Mouse (Mus musculus): Measurements from ENCODE around the gene Emc4. TPM values are rescaled to one million over a fixed set of nuclear protein-coding genes. Genes with fewer than 3 reads are reported as not detected.

Gene Emc4
- polyA plus RNA-seq (2012; rRNA removed), result 133 and 158 TPM in 2 replicates

DNA sequence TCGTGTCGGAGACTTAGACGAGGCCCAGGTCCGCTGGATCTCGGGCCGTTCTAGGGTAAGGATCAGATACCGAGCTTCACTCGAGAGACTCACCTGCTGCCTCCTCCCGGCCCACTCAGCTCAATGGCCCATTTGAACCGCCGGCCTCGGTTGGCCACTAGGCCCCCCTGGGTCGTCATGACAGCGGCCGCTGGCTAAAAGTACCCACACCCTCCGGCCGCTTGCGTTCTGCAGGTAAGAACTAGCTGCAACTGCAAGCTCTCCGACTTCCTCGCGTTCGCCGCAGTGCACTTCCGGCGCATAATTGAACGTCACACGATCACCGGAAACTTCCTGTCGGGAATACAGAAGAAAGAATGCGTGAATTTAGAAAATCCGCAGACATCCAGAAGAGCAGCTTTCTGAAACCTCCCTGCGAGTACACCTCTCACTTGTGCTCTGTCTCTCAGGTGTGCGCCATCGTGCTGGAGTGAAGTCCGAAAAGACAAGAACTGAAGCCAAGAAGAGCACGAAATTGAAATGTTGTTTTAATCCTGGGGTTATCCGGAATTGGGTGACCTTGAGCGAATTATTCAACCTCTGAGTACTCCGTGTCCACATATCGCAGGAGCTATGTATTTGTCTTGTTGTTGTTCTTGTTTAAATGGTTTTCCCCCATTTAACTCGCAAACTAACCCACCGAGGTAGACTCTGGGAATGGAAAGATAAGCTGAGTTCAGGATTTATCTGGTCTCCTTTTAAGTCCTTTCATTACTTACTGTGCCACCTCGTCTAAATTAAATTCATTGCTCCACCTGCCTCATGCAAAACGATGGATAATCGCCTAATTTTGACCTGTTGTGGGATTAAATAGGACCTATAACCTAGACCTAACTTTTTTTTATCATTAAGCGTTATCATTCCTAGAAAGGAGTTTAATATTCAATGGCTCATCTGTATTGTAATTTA lies at the start of gene Emc4:
Gene Emc4, minus strand, starts transcription at position 302 of the 948 bp plus-strand sequence.
- no peak for DNase-seq (ENCODE audit: low read depth)

DNA sequence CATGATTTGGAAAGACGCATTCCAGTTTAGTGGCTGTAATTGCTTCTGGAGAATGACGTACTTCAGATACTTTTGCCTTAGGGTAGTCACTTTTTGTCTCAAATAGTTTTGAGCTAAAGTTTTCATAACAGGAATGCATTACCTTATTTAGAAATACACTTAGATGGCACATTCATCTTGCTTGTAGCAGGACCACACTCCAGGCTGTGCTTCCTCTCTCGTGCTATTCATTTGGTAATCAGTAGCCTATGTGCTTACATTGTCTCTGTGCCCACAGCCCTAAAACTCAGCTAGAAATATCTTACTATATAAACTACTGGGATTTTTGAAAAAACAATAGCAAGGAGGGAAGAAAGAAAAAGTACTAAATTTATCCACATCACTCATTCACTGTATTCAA lies 39.2 kb upstream of the Emc4 start:
- no peak for DNase-seq (ENCODE audit: low read depth)

DNA sequence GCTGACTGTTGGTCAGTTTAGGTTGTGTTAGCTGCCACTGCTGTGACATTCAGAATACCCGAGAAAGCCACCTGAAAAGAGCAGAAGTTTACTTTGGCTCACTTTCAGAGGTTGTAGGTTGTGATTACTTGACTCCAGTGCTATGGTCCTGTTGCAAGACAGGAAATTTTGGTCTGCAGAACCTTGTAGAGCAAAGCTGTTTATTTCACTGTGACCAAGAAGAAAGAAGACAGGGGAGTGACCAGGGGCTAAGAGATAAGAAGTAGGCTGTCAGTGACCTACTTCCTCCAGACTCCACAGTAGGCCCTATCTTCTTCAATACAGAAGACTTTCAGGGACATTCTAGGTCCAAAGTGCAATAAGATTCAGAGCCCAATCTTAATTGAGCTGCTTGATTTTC lies 28.8 kb upstream of the Emc4 start:
- no peak for DNase-seq (ENCODE audit: low read depth)

DNA sequence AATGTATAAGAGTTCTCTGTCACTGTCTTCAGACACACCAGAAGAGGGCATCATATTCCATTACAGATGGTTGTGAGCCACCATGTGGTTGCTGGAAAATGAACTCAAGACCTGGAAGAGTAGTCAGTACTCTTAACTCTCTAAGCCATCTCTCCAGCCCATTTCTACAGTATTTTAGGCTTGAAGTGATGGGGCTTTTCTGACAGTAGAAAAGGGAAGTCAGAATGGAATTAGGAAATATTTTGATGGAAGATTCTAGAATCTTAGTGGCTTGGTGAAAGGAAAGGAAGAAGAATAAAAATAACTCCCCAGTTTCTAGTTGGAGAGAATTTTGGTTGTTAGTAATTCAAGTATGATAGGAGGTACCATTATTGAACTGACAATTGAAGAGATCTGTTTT lies 26.1 kb upstream of the Emc4 start:
- no peak for DNase-seq (ENCODE audit: low read depth)

DNA sequence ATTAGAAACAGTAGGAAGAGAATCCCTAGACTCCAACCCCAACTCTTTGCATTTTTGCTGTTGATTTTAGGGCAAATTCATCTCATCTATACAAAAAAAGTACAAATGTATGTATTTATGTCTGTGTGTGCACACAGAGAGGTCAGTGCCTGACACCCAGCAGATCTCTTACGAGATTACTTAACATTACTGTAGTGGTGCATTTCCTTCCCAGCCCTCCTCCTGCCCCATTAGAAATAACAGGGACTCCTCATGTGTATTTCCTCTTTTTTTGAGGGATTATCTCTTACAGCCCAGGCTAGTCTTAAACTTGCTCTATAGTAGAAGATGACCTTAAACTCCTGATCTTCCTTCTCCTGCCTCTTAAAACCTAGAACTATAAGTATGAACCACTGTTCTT lies 24.9 kb upstream of the Emc4 start:
- no peak for DNase-seq (ENCODE audit: low read depth)

DNA sequence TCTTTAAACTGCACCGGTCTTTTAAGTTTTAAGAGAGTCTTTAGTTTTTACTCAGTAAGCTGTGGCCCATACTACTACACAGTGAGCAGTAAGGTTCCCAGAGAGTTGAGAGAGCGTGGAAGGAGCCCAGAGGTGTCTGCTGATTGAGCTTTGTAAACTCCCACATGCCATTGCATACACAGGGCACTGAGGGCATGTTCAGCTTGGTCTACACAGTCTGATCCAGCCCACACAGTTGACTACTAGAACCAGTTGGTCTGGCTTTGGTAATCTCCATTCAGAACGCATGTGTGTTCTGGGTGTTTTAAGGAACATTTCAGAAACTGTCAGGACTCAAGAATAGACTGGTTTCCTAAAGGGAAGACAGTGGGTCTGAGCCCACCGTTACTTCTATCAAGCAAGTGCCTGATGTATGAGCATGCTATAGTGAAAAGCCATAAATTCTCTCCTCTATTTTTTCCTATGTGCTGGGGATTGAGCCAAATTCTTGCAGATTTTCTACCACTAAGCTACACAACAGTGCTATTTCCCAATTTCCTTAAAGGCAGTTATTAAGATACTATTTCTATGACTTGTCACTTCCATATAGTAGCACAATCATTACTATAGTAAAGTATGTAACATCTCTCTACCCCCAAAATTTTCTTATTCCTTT lies 23.6 kb upstream of the Emc4 start:
- DNase-seq (ENCODE audit: low read depth), result peak; percentile 96

DNA sequence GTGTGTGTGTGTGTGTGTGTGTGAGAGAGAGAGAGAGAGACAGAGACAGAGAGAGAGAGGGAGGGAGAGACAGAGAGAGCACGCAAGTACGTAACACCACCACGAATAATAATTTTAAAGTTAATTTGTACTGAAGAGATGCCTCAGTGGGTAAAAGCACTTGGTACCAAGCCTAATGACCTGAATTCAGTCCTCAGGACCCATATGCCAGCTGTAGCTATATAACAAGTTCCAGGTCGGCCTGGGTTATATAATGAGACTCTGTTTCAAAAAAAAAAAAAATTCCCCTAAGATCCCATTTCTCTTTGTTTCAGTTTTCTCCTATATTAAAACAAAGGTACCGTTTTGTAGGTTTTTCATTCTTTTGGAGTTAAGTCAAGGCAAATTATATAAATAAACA lies 23.0 kb upstream of the Emc4 start:
- DNase-seq (ENCODE audit: low read depth), result no peak

DNA sequence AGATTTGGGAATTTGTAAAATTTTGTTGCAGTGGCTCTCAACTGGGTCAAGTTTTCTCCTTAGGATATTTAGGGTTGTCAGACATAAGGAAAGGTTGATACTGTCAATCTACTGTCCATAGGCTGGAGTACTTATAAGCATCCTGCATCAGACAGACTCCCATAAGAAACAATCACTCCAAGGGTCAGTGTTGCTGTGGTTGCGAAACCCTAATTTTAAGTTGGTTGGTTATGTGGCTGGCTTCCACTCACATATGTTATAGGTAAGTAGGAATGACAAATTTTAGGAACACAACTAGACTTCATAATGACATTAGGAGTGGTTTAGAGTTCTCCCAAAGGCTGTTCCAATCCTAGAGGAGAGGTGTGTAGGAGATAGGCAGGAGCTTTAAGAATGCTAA lies 13.4 kb upstream of the Emc4 start:
- no peak for DNase-seq (ENCODE audit: low read depth)

DNA sequence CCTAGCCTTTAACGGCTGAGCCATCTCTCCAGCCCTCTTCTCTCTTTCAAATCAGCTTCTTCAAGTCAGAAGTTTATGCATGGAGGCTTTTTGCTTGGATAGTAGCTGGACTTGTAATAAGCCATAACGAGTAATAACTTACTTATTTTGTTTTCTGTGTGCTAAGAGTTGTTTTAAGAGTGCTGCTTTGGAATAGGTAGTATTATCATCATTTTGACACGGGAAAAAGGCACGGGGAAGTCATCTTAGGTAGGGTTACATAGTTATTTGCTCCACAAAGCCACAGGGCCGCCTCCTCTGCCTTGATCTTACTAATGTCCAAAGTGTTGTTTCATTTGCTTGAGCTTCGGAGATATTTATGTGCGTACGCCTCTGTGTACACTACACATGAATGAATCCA lies 12.3 kb upstream of the Emc4 start:
- DNase-seq (ENCODE audit: low read depth), result no peak

DNA sequence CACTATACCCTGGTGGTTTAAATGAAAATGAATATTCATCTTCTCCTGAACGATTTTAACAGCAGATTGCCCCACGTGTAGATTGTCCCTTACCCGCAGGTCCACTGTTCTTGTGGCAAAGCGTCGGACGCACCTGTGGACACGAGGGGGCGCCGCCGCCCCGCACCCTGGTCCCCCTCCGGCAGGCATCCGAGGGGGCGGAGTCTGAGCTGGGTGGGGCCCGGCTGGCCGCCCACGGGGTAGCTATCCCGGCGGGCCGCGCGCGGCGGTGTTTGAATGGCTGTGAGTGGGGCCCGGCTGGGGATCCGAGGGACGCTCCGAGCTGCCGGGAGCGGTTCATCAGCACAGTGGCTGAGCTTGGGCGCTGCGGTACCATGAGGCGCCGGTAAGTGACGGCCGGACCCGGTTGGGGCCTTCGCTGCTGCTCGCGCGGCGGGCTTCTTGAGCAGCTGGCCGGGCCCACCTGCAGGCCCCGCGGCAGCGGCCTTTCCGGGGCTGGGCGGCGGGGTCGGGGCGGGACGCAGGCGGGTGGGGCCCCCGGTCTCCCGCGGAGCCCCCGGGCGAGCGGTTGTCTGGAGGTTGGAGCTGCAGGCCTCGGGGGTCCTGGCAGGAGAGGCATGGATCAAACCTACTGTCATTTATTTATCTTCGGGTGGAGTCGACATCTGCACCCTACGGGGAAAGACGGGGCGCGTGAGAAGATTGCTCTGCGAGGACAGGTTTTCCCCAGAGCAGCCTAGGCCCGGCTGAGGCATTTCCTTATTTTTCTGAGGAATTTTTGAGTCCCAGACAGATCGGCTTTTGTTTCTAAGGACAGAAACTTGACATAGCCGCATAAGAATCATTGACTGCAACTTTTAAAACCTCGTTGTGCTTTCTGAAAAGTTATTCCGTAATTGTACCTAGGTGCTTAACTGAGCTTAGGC lies 11.4 kb upstream of the Emc4 start, which contains the start of gene Katnbl1:
Gene Katnbl1, plus strand, starts transcription at position 239 of the 926 bp plus-strand sequence.
- DNase-seq (ENCODE audit: low read depth), result no peak

DNA sequence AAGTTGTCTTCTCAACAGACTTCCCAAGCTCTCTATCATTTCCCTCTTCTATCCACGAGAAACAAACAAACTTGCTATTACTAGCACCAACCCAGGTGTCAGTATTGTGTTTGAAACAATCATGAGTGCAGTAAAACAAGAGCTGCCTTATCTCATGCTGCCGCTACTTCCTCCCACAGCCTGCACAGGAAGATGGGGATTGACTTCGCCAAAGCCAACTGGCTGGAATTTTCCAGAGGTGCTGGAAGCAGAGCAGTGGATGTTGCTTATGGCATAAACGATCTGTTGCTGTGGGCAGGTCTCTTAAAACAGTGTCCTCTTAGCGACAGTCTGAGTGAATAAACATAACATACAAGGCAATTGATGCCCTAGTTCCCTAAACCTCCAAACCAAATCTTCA lies 6.8 kb upstream of the Emc4 start:
- DNase-seq (ENCODE audit: low read depth), result no peak

DNA sequence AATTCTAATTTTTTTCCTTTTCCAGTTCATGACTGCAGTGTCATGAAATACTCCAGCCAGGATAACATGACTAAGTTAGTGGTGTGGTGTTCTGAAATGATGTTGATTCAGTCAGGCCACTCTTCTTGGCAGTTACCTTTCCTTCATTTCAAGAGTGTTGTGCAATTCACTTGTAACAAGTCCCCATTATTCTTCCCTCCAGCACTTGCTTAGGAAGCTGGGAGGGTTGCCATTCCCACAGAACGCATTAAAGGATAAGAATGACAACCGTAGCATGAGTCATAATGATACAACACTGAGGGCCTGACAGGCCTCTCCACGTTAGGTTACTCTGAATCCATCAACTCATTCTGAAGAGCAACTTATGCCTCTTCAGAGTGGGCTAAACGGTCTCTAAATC lies 5.3 kb upstream of the Emc4 start:
- DNase-seq (ENCODE audit: low read depth), result peak; percentile 95

DNA sequence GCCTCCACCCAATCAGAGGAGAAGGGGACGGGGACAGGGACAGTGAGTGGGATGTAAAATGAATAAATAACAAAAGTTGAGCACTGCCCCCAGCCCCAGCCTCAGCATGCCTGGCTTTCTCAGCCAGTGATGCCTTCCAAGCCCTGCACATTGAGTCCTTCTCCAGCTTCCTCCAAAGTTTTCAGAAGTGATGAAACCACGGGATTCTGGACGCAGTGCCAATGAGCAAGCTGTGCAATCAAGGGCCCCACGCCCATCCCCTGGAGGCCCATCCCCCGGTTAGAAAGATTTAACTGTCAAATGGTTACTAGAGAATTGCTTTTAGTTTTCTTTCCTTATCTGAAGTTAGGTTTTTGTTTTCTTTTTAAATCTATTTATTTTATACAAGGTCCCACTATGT lies 2.1 kb upstream of the Emc4 start:
- no peak for DNase-seq (ENCODE audit: low read depth)

DNA sequence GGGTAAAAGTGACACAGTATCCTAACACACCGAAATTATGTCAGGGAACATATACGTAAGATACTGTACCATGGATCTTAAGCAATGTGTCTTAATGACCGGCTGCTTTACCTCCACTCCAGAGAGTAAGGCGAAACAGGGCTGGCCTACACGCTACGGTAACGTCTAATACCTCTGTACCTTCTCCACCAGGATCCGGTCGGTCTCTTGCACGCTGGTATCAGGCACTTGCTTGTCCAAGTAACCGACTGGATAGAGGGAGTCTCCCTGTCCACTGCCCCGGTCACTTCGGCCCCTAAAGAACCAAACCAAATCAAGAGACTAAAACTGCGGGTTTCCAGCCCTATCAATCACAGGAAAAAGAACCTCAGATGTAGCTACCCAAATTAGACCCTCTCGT lies 605 bp downstream of the Emc4 start:
- no peak for DNase-seq (ENCODE audit: low read depth)

DNA sequence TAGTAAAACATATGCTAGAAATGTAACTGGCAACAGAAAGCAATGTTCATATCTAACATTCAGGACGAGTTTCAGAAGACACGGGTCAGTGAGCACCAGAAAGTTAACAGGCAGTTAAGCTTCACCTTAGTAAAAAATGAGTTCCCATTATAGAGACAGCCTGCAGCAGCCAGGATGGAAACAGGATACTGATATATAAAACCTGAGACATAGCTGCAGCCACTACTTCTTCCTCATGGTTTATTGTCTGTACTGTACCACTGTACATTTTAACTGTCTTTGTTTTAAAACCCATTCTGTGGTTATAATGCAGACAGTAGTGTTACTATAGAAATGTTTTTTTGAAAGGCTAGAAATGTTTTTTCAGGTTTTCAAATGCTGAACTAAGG lies 7.1 kb downstream of the Emc4 start:
- DNase-seq (ENCODE audit: low read depth), result no peak

DNA sequence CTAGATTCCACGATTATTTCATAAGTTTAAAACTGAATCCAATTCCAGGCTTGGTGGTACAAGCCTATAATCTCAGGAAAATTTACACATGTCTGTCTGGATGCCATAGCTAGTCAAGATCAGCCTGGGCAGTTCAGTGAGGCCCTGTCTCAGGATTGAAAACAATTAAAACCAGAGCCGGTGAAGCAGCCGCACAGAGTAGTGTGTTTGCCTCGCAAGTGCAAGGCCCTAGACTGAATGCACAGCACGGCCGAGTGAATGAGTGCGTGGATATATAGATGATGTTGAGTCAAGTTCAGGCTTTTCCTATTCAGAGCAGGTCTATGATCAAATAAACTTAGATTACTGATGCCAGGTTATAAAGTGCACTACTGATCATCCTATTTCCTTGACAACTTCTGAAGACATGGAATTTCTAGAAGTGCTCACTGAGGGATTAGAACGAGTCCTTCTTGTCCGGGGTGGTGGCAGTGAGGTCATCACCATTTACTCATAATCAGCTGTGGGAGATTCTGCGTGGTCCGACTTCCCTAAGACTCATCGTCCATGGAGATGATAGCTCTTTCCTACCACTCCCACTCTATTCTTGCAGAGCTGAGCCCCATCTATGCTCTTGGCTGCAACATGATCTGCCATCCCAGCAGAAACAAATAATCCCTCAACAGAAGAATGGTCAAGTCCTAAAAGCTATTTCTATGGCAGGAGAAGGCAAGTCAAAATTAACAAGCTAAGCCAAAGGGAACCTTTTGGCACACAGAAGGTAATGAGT lies 7.6 kb downstream of the Emc4 start:
- no peak for DNase-seq (ENCODE audit: low read depth)

DNA sequence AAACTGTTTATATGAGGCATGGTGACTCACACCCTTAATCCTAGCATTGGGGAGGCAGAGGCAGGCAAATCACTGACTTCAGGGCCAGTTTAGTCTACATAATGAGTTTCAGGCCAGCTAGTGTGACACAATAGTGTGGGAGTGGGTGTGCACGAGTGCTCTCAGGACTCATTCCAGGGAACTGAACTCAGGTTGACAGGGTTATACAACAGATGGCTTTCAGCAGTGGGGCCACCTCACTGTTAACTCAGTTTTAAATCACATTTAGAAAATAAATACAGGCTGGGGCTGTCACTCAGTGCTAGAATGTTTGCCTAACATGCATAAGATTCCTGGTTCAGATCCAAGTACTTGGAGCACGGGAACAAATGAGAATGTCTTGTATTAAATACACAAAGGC lies 8.2 kb downstream of the Emc4 start:
- DNase-seq (ENCODE audit: low read depth), result no peak

DNA sequence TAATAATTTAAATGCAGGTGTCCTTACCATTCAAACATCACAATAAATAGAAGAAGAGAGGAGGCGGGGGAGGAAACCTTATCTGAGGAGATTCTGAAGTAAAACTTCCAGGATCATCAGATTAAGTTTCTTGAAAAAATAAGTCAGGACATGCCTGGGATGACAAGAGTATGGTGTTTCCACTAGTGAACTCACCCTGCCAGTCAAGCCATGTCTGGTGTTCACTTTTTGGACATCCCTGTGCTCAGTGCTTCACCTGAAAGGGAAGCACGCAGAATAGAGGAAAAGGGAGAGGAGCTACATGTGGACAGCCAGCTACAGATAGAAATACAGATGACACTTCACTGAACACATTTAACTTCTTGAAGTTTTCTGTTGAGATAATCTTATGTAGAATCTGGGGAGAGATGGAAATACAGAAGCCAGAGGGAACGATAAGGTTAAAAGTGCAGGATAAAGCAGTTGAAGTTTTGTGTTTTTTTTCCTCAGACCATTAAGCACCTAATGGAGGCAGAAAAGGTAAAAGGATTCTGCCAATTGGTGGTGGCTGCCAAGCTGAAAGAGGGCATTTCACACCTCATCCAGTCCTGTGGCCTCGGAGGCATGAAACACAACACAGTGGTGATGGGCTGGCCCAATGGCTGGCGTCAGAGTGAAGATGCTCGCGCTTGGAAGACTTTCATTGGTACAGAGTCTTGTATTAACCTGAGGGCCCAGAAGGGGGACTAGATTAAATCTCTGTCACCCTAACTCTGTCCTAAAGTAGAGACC lies 14.0 kb downstream of the Emc4 start:
- no peak for DNase-seq (ENCODE audit: low read depth)

DNA sequence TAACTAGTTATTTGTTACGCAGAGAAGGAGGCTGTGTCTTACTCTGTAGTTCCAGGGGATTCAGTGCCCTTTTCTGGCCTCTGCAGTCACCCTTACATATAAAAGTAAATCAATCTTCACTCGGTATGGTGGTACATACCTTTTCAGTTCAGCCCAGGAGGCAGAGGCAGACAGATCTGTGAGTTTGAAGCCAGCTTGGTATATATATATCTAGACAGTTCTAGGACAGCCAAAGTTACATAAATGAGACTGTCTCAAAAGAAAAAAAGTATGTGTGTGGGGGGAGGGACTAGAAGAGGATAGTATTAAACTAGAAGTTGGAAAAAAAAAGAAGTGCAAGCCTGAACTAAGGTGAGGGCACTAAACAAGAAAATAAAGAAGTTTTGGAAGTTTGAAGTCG lies 19.6 kb downstream of the Emc4 start:
- no peak for DNase-seq (ENCODE audit: low read depth)

DNA sequence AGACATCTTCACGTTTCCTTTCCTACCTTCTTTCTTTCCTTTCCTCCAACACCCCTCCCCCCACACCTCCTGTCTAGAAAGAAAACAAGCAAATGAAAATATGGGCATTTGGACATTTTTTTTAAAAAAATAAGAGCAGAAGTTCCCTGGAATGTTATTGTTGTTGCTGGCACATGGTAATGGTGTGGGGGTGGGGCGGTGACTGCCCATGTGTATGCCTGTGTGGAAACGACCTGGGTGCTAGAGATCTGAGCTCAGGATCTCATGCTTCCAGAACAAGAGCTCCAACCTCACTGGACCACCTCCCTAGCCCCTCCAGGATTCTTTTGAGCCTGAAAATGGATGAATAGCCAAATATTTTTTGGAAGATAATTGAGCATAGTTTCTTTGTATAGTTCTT lies 26.7 kb downstream of the Emc4 start:
- DNase-seq (ENCODE audit: low read depth), result no peak

DNA sequence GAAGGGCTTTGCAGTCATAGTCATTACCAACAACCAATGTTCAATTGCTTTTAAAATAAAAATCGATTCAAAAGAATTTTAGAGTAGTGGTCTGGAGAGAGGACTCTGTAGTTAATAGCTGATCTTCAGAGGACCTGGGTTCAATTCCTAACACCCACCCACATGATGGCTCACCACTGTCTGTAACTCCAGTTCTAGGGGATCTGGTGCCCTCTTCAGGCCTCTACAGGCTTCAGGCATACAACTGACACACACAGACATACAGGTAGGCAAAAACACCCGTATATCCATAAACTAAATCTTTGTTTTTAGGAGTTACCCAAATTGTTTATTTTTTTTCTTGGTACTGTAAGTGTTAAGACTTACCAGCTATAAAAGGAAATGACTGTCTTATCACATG lies 28.1 kb downstream of the Emc4 start:
- no peak for DNase-seq (ENCODE audit: low read depth)
